In genomic region chr10:21992834-21993514, GRCm38 (mm10) we compare ENCODE assay signal across 8 mouse cellular contexts.
DNase-seq lines count a peak whose midpoint lies in the region; ATAC-seq lines count a peak whose summit lies in the region.

No protein-coding gene starts in this region.

- H3K9ac ChIP-seq in embryonic facial prominence, embryonic 13.5 days, result peak overlapping the region; percentile 82
- peak overlapping the region; percentile 72 for H3K9ac ChIP-seq in kidney, embryonic 15.5 days
- H3K9ac ChIP-seq in liver, embryonic 12.5 days, result 0 out of 2 replicates have a peak overlapping the region, but pooled peaks have one; percentile 14
- no peak overlapping the region for H3K9ac ChIP-seq in stomach, embryonic 15.5 days

- H3K9me3 ChIP-seq in embryonic facial prominence, embryonic 13.5 days, result no peaks in the 10 kb centered on the region
- H3K9me3 ChIP-seq in heart, embryonic 10.5 days, result no peaks in the 10 kb centered on the region
- no peaks in the 10 kb centered on the region for H3K9me3 ChIP-seq in kidney, embryonic 15.5 days (replicated peaks)
- H3K9me3 ChIP-seq in liver, embryonic 12.5 days (replicated peaks), result no peaks in the 10 kb centered on the region
- no peaks in the 10 kb centered on the region for H3K9me3 ChIP-seq in stomach, embryonic 15.5 days

- H3K4me1 ChIP-seq in embryonic facial prominence, embryonic 13.5 days, result peaks cover 46% of the 10 kb centered on the region
- H3K4me1 ChIP-seq in heart, embryonic 10.5 days, result peaks cover 17% of the 10 kb centered on the region; the same call in 1 of the 2 replicates
- H3K4me1 ChIP-seq in kidney, embryonic 15.5 days, result peaks cover 32% of the 10 kb centered on the region
- peaks cover 33% of the 10 kb centered on the region for H3K4me1 ChIP-seq in liver, embryonic 12.5 days
- H3K4me1 ChIP-seq in stomach, embryonic 15.5 days, result peaks cover 9% of the 10 kb centered on the region; the same call in 1 of the 2 replicates

- H3K4me3 ChIP-seq in embryonic facial prominence, embryonic 13.5 days, result peak overlapping the region; percentile 73
- peak overlapping the region; percentile 69 for H3K4me3 ChIP-seq in heart, embryonic 10.5 days
- H3K4me3 ChIP-seq in kidney, embryonic 15.5 days (replicated peaks), result peak overlapping the region; percentile 73
- peak overlapping the region; percentile 68 for H3K4me3 ChIP-seq in liver, embryonic 12.5 days
- peak overlapping the region; percentile 77 for H3K4me3 ChIP-seq in stomach, embryonic 15.5 days (replicated peaks)

- no peak for ATAC-seq in embryonic facial prominence, embryonic 13.5 days (ENCODE audit: insufficient number of reproducible peaks, insufficient read depth, low FRiP score, low TSS enrichment, low read depth)
- no peak for ATAC-seq in kidney, embryonic 15.5 days (replicated peaks; ENCODE audit: low FRiP score)
- ATAC-seq in liver, embryonic 12.5 days, result no peak
- ATAC-seq in stomach, embryonic 15.5 days (ENCODE audit: insufficient read depth, low FRiP score, low read depth), result no peak

- H3K27me3 ChIP-seq in embryonic facial prominence, embryonic 13.5 days, result peaks cover 13% of the 10 kb centered on the region
- H3K27me3 ChIP-seq in heart, embryonic 10.5 days (ENCODE audit: insufficient read depth, poor library complexity, severe bottlenecking), result 0 out of 2 replicates have a peak, but pooled peaks cover 3% of the 10 kb centered on the region
- H3K27me3 ChIP-seq in kidney, embryonic 15.5 days, result 0 out of 2 replicates have a peak, but pooled peaks cover 3% of the 10 kb centered on the region
- peaks cover 37% of the 10 kb centered on the region for H3K27me3 ChIP-seq in liver, embryonic 12.5 days (replicated peaks)
- H3K27me3 ChIP-seq in stomach, embryonic 15.5 days (replicated peaks), result no peaks in the 10 kb centered on the region

- DNase-seq in 3134 (ENCODE audit: extremely low read depth, insufficient read length, low spot score), result peak; percentile 92
- peak; percentile 89 for DNase-seq in adrenal gland, postnatal 25 days
- peak; percentile 91 for DNase-seq in heart, embryonic 10.5 days (ENCODE audit: low spot score)
- DNase-seq in natural killer cell, adult 2 months (ENCODE audit: low spot score in 2 of 2), result peak; percentile 50 to 64

- H3K27ac ChIP-seq in embryonic facial prominence, embryonic 13.5 days, result peak overlapping the region; percentile 48; the same call in 1 of the 2 replicates
- H3K27ac ChIP-seq in heart, embryonic 10.5 days, result peak overlapping the region; percentile 73
- peak overlapping the region; percentile 97 for H3K27ac ChIP-seq in kidney, embryonic 15.5 days
- no peak overlapping the region for H3K27ac ChIP-seq in liver, embryonic 12.5 days
- H3K27ac ChIP-seq in stomach, embryonic 15.5 days, result peak overlapping the region; percentile 69; the same call in 1 of the 2 replicates

- under 1% methylated on average over 30 of the region's 30 CpGs for WGBS in embryonic facial prominence, embryonic 13.5 days
- WGBS in heart, embryonic 10.5 days, result under 1% methylated on average over 30 of the region's 30 CpGs
- WGBS in kidney, embryonic 15.5 days, result 1% methylated on average over 30 of the region's 30 CpGs
- 2% methylated on average over 30 of the region's 30 CpGs for WGBS in liver, embryonic 12.5 days (ENCODE audit: insufficient replicate concordance)
- 2% methylated on average over 30 of the region's 30 CpGs for WGBS in stomach, embryonic 15.5 days

- peaks cover 17% of the 10 kb centered on the region for H3K36me3 ChIP-seq in embryonic facial prominence, embryonic 13.5 days
- peaks cover 16% of the 10 kb centered on the region for H3K36me3 ChIP-seq in heart, embryonic 10.5 days
- peaks cover 17% of the 10 kb centered on the region for H3K36me3 ChIP-seq in kidney, embryonic 15.5 days
- H3K36me3 ChIP-seq in liver, embryonic 12.5 days, result peaks cover 18% of the 10 kb centered on the region
- no peaks in the 10 kb centered on the region for H3K36me3 ChIP-seq in stomach, embryonic 15.5 days

- H3K4me2 ChIP-seq in embryonic facial prominence, embryonic 13.5 days, result peak overlapping the region; percentile 82
- H3K4me2 ChIP-seq in kidney, embryonic 15.5 days, result peak overlapping the region; percentile 92
- H3K4me2 ChIP-seq in liver, embryonic 12.5 days, result peak overlapping the region; percentile 98
- H3K4me2 ChIP-seq in stomach, embryonic 15.5 days, result peak overlapping the region; percentile 90
